ENCODE assay signal across 7 mouse cellular contexts in the genomic region with DNA sequence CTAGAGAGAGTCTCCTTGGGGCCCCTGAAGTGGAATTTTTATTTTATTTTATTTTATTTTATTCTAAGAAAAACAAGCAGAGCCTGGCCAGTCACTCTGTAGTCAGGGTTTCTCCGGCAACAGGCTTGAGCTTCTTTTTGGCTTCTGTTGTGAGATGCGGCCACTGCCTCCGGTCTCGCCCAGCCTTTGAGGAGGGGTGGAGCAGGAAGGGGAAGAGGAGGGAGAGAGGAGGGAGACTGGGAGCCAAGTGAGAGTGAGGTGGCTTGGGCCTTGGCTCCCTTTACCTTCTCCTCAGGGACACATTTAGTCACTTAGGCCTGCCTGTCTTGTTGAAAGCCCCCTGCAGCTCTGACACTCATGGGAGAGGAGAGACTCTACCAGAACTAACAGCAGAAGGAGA.
DNase-seq lines count a peak whose midpoint lies in the region; ATAC-seq and TF ChIP-seq lines count a peak whose summit lies in the region.

No protein-coding gene starts in this region.

- no peak for ATAC-seq in lung, postnatal 0 days
- no peak for ATAC-seq in embryonic facial prominence, embryonic 14.5 days (ENCODE audit: low read depth)
- no peak for ATAC-seq in intestine, embryonic 15.5 days
- ATAC-seq in neural tube, embryonic 14.5 days (ENCODE audit: low read depth): no peak

- no peak for TF ChIP-seq CTCF in lung, postnatal 0 days (IDR thresholded peaks at IDR 0.05)

- H3K9ac ChIP-seq in lung, postnatal 0 days (replicated peaks; ENCODE audit: low read depth): no peak overlapping the region
- H3K9ac ChIP-seq in embryonic facial prominence, embryonic 14.5 days (ENCODE audit: low read depth, low read length): 0 out of 2 replicates have a peak overlapping the region, but pooled peaks have one; percentile 59
- H3K9ac ChIP-seq in intestine, embryonic 15.5 days: no peak overlapping the region
- peak overlapping the region; percentile 76; the same call in 1 of the 2 replicates for H3K9ac ChIP-seq in neural tube, embryonic 14.5 days (replicated peaks; ENCODE audit: low read depth, low read length)

- H3K9me3 ChIP-seq in lung, postnatal 0 days (ENCODE audit: low read length): no peaks in the 10 kb centered on the region
- no peaks in the 10 kb centered on the region for H3K9me3 ChIP-seq in embryonic facial prominence, embryonic 14.5 days (ENCODE audit: control insufficient read depth, low read length)
- H3K9me3 ChIP-seq in intestine, embryonic 15.5 days: no peaks in the 10 kb centered on the region
- H3K9me3 ChIP-seq in neural tube, embryonic 14.5 days (ENCODE audit: control insufficient read depth, low read length): no peaks in the 10 kb centered on the region

- WGBS in lung, postnatal 0 days: 52% methylated on average over 4 of the region's 4 CpGs
- WGBS in embryonic facial prominence, embryonic 14.5 days: 36% methylated on average over 4 of the region's 4 CpGs
- 74% methylated on average over 4 of the region's 4 CpGs for WGBS in intestine, embryonic 15.5 days
- WGBS in neural tube, embryonic 14.5 days: 9% methylated on average over 4 of the region's 4 CpGs

- H3K27me3 ChIP-seq in lung, postnatal 0 days (replicated peaks; ENCODE audit: insufficient read depth, low read length): no peaks in the 10 kb centered on the region
- no peaks in the 10 kb centered on the region for H3K27me3 ChIP-seq in embryonic facial prominence, embryonic 14.5 days (replicated peaks; ENCODE audit: control insufficient read depth, insufficient read depth, low read length)
- 0 out of 2 replicates have a peak, but pooled peaks cover 11% of the 10 kb centered on the region for H3K27me3 ChIP-seq in intestine, embryonic 15.5 days (replicated peaks)
- no peaks in the 10 kb centered on the region for H3K27me3 ChIP-seq in neural tube, embryonic 14.5 days (ENCODE audit: control insufficient read depth, insufficient read depth, low read length)

- H3K27ac ChIP-seq in lung, postnatal 0 days (ENCODE audit: low read length): no peak overlapping the region
- no peak overlapping the region for H3K27ac ChIP-seq in embryonic facial prominence, embryonic 14.5 days (replicated peaks; ENCODE audit: low read depth, low read length)
- H3K27ac ChIP-seq in intestine, embryonic 15.5 days: no peak overlapping the region
- H3K27ac ChIP-seq in neural tube, embryonic 14.5 days (ENCODE audit: low read depth, low read length): no peak overlapping the region; the same call in 1 of the 2 replicates

- TF ChIP-seq EP300 in lung, postnatal 0 days (IDR thresholded peaks at IDR 0.05): no peak

- H3K36me3 ChIP-seq in lung, postnatal 0 days (ENCODE audit: insufficient read depth, low read length): no peaks in the 10 kb centered on the region
- H3K36me3 ChIP-seq in embryonic facial prominence, embryonic 14.5 days (ENCODE audit: control insufficient read depth, insufficient read depth, low read length): no peaks in the 10 kb centered on the region
- H3K36me3 ChIP-seq in intestine, embryonic 15.5 days: no peaks in the 10 kb centered on the region
- no peaks in the 10 kb centered on the region for H3K36me3 ChIP-seq in neural tube, embryonic 14.5 days (ENCODE audit: control insufficient read depth, insufficient read depth, low read length)

- H3K4me2 ChIP-seq in lung, postnatal 0 days (replicated peaks; ENCODE audit: low read depth, low read length): no peak overlapping the region; the same call in 1 of the 2 replicates
- H3K4me2 ChIP-seq in embryonic facial prominence, embryonic 14.5 days (ENCODE audit: low read depth, low read length): peak overlapping the region; percentile 72
- 0 out of 2 replicates have a peak overlapping the region, but pooled peaks have one; percentile 11 for H3K4me2 ChIP-seq in intestine, embryonic 15.5 days (replicated peaks)
- H3K4me2 ChIP-seq in neural tube, embryonic 14.5 days (ENCODE audit: low read depth, low read length): peak overlapping the region; percentile 71

- no peak overlapping the region for H3K4me3 ChIP-seq in lung, postnatal 0 days (ENCODE audit: low read depth, low read length)
- peak overlapping the region; percentile 51 for H3K4me3 ChIP-seq in embryonic facial prominence, embryonic 14.5 days (ENCODE audit: low read depth, low read length)
- H3K4me3 ChIP-seq in intestine, embryonic 15.5 days (replicated peaks): no peak overlapping the region
- H3K4me3 ChIP-seq in neural tube, embryonic 14.5 days (ENCODE audit: low read depth, low read length): peak overlapping the region; percentile 65

- DNase-seq in lung, adult 18-20 months: peak; percentile 32 to 48
- DNase-seq in lung, postnatal 0 days (ENCODE audit: low spot score): no peak
- DNase-seq in embryonic facial prominence, embryonic 14.5 days (ENCODE audit: low spot score): no peak
- no peak for DNase-seq in spleen, postnatal 10 days (ENCODE audit: low spot score in 2 of 2)
- no peak for DNase-seq in thymus, postnatal 4 days

- peaks cover 12% of the 10 kb centered on the region for H3K4me1 ChIP-seq in lung, postnatal 0 days (ENCODE audit: insufficient read depth, low read depth, low read length)
- H3K4me1 ChIP-seq in embryonic facial prominence, embryonic 14.5 days (ENCODE audit: control insufficient read depth, insufficient read depth, low read length): peaks cover 15% of the 10 kb centered on the region
- H3K4me1 ChIP-seq in intestine, embryonic 15.5 days (replicated peaks): peaks cover 16% of the 10 kb centered on the region
- peaks cover 27% of the 10 kb centered on the region for H3K4me1 ChIP-seq in neural tube, embryonic 14.5 days (ENCODE audit: control insufficient read depth, insufficient read depth, low read length)

Comparison
In these comparisons a context has a peak if more than half of its experiments do, and no peak if none do; other contexts are left out.
1. DNase-seq: peak in lung, adult 18-20 months (2 of 2); none in lung, postnatal 0 days (single experiment), embryonic facial prominence, embryonic 14.5 days (single experiment), spleen, postnatal 10 days (0 of 2) and thymus, postnatal 4 days (single experiment).
2. H3K4me3 ChIP-seq: peak in embryonic facial prominence, embryonic 14.5 days (single experiment) and neural tube, embryonic 14.5 days (single experiment); none in lung, postnatal 0 days (single experiment) and intestine, embryonic 15.5 days (single experiment).
3. H3K9ac ChIP-seq: peak in embryonic facial prominence, embryonic 14.5 days (single experiment) and neural tube, embryonic 14.5 days (single experiment); none in lung, postnatal 0 days (single experiment) and intestine, embryonic 15.5 days (single experiment).